Mouse (Mus musculus): ENCODE data around the gene Arl6ip1. TPM values are rescaled to one million over a fixed set of nuclear protein-coding genes. Genes with fewer than 3 reads are reported as not detected.

Arl6ip1 gene
- polyA plus RNA-seq, 1 experiment, result 120 TPM

DNA sequence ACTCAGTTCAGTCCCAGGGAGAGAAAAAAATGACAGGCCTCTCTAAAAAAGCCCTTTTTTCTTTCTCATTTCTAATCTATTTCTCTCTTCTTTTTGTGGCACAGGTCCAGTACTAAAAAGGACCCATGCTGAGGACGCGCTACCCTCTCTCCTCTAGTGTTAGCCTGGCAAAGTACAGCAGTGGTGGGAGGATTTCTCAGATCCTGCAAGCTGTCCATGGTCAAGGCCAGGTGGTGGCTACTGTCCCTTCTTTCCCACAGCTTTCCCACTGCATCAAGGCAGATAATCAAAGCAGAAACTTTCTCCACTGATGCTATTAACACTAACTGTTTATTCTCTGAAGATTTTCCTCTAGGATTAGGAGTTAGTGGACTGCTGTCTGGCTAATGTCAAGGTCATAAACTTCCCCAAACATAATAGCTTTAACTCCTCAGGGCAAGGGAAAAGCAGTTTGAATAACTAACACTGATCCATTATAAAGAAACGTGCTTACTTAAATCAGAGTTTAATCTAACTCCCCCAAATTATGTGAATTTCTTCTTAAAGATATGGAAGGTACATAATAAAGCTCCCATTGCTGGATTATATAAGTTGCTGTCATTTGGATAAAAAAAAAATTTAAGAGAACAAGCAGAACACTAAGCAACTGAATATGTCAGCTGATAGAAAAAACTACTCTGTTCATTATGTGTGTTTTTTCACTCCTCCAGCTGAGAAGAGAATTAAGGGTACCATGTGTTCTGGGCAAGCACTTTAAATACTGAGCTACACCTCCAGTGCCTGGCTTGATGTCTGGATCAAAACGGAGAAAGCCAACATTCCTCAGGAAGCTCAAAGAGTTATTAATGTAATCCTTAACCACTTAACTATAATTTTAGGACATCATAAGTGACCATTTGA lies 5.7 kb downstream of the Arl6ip1 start:
- TF ChIP-seq POLR2A (IDR thresholded peaks at IDR 0.05; ENCODE audit: insufficient read length, low read depth) (no peak), TCF3 (IDR thresholded peaks at IDR 0.05; ENCODE audit: insufficient read length, low read depth) (no peak), SRF (IDR thresholded peaks at IDR 0.05; ENCODE audit: control insufficient read depth, insufficient read length, low read depth) (no peak), USF1 (IDR thresholded peaks at IDR 0.05; ENCODE audit: low read depth) (no peak), CEBPB (IDR thresholded peaks at IDR 0.05; ENCODE audit: insufficient read depth, poor library complexity, severe bottlenecking) (no peak), E2F4 (IDR thresholded peaks at IDR 0.05; ENCODE audit: insufficient read depth) (no peak), MYOD1 (IDR thresholded peaks at IDR 0.05; ENCODE audit: control insufficient read depth in 1 of 3, insufficient read length in 2 of 3, low read depth in 2 of 3) (no peak), MAX (IDR thresholded peaks at IDR 0.05; ENCODE audit: low read depth) (no peak), POLR2AphosphoS2 (IDR thresholded peaks at IDR 0.05; ENCODE audit: insufficient read length, low read depth) (no peak), TCF12 (IDR thresholded peaks at IDR 0.05; ENCODE audit: insufficient read depth, poor library complexity, severe bottlenecking) (no peak), REST (IDR thresholded peaks at IDR 0.05; ENCODE audit: insufficient read depth, insufficient read length) (no peak), MYOG (IDR thresholded peaks at IDR 0.05; ENCODE audit: control insufficient read depth in 1 of 3, insufficient read depth in 1 of 3, insufficient read length in 2 of 3, low read depth in 2 of 3) (no peak)
- no peaks in the 10 kb centered on the region for H3K27me3 ChIP-seq (ENCODE audit: control insufficient read depth, insufficient read depth, insufficient read length)
- peaks cover 34% of the 10 kb centered on the region for H3K36me3 ChIP-seq (ENCODE audit: control insufficient read depth, insufficient read depth)
- H3K79me2 ChIP-seq (ENCODE audit: control insufficient read depth, insufficient read depth), result peaks cover 38% of the 10 kb centered on the region
- no peak overlapping the region for H3K4me3 ChIP-seq
- H3K4me2 ChIP-seq (ENCODE audit: low read depth), result no peak overlapping the region
- no peak overlapping the region for H3ac ChIP-seq (ENCODE audit: control insufficient read depth, insufficient read length)

DNA sequence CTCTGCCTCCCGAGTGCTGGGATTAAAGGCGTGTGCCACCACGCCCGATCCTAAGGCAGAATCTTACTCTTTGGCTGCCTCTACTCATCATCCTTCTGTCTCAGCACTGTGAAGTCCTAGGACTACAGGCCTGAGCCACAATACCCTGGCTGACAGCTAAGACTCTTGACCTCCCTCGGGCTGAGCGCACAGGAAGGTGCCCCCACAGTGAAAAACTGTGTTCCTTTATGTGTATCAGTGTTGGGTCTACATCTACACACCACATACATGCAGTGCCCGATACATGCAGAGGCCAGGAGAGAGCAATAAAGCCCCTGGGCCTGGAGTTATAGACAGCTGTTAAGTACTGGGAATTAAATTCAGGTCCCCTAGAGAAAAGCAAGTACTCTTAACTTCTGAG lies 7.2 kb downstream of the Arl6ip1 start:
- H3K36me3 ChIP-seq (ENCODE audit: control insufficient read depth, insufficient read depth), result peaks cover 38% of the 10 kb centered on the region
- no peak overlapping the region for H3K4me3 ChIP-seq
- H3ac ChIP-seq (ENCODE audit: control insufficient read depth, insufficient read length), result no peak overlapping the region
- TF ChIP-seq MYOD1 (IDR thresholded peaks at IDR 0.05; ENCODE audit: control insufficient read depth in 1 of 3, insufficient read length in 2 of 3, low read depth in 2 of 3), result no peak
- no peak for TF ChIP-seq POLR2AphosphoS2 (IDR thresholded peaks at IDR 0.05; ENCODE audit: insufficient read length, low read depth)
- no peak for TF ChIP-seq TCF3 (IDR thresholded peaks at IDR 0.05; ENCODE audit: insufficient read length, low read depth)
- no peak for TF ChIP-seq POLR2A (IDR thresholded peaks at IDR 0.05; ENCODE audit: insufficient read length, low read depth)
- no peak for TF ChIP-seq USF1 (IDR thresholded peaks at IDR 0.05; ENCODE audit: low read depth)
- TF ChIP-seq REST (IDR thresholded peaks at IDR 0.05; ENCODE audit: insufficient read depth, insufficient read length), result no peak
- TF ChIP-seq TCF12 (IDR thresholded peaks at IDR 0.05; ENCODE audit: insufficient read depth, poor library complexity, severe bottlenecking), result no peak
- no peak for TF ChIP-seq MAX (IDR thresholded peaks at IDR 0.05; ENCODE audit: low read depth)
- no peak for TF ChIP-seq E2F4 (IDR thresholded peaks at IDR 0.05; ENCODE audit: insufficient read depth)
- no peak for TF ChIP-seq SRF (IDR thresholded peaks at IDR 0.05; ENCODE audit: control insufficient read depth, insufficient read length, low read depth)
- H3K4me2 ChIP-seq (ENCODE audit: low read depth), result no peak overlapping the region
- no peaks in the 10 kb centered on the region for H3K27me3 ChIP-seq (ENCODE audit: control insufficient read depth, insufficient read depth, insufficient read length)
- H3K79me2 ChIP-seq (ENCODE audit: control insufficient read depth, insufficient read depth), result peaks cover 23% of the 10 kb centered on the region

DNA sequence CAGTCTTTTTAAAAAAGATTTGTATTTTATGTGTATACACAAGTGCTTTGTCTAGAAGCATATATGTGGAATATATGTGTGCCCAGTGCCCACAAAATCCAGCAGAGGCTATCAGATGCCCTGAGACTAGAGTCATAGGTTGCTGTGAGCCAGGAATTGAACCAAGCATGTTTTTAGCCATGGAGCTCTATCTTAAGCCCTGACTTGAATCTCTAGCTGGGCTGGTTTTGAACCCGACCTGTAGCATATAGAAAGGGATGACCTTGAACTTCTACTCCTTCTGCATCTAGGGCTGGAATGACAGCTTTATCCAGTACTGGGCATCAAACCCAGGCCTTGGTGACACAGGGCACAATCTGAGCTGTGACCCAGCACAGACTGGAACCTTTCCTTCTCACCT lies 8.8 kb downstream of the Arl6ip1 start:
- Histone ChIP-seq H3K4me2 (ENCODE audit: low read depth) (no peak overlapping the region), H3K4me3 (no peak overlapping the region), H3ac (ENCODE audit: control insufficient read depth, insufficient read length) (no peak overlapping the region), H3K27me3 (ENCODE audit: control insufficient read depth, insufficient read depth, insufficient read length) (no peaks in the 10 kb centered on the region), H3K36me3 (ENCODE audit: control insufficient read depth, insufficient read depth) (peaks cover 38% of the 10 kb centered on the region), H3K79me2 (ENCODE audit: control insufficient read depth, insufficient read depth) (peaks cover 14% of the 10 kb centered on the region)
- no peak for TF ChIP-seq E2F4 (IDR thresholded peaks at IDR 0.05; ENCODE audit: insufficient read depth)
- TF ChIP-seq SRF (IDR thresholded peaks at IDR 0.05; ENCODE audit: control insufficient read depth, insufficient read length, low read depth), result no peak
- TF ChIP-seq MYOD1 (IDR thresholded peaks at IDR 0.05; ENCODE audit: control insufficient read depth in 1 of 3, insufficient read length in 2 of 3, low read depth in 2 of 3), result no peak
- no peak for TF ChIP-seq MYOG (IDR thresholded peaks at IDR 0.05; ENCODE audit: control insufficient read depth in 1 of 3, insufficient read depth in 1 of 3, insufficient read length in 2 of 3, low read depth in 2 of 3)
- no peak for TF ChIP-seq POLR2A (IDR thresholded peaks at IDR 0.05; ENCODE audit: insufficient read length, low read depth)
- TF ChIP-seq POLR2AphosphoS2 (IDR thresholded peaks at IDR 0.05; ENCODE audit: insufficient read length, low read depth), result no peak
- TF ChIP-seq REST (IDR thresholded peaks at IDR 0.05; ENCODE audit: insufficient read depth, insufficient read length), result no peak
- no peak for TF ChIP-seq TCF12 (IDR thresholded peaks at IDR 0.05; ENCODE audit: insufficient read depth, poor library complexity, severe bottlenecking)

DNA sequence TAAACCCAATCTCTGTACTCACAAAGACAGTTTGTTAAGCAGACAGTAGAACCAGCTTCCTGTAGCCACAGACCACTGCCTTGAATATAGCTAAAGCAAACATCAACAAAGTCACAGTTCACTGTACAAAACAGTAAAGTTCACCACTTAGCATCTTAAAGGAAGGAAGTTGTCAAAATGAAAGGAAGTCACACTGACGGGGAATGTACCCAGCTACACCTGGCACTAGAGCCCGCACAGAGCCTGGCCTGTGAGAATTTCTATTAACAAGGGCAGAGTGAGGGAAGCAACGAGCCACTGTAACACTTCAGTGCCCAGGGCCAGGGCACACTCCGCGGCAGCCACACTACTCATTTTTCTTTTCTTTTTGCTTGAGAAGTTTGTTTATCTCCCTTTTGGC lies 9.5 kb downstream of the Arl6ip1 start:
- Histone ChIP-seq H3K27me3 (ENCODE audit: control insufficient read depth, insufficient read depth, insufficient read length) (no peaks in the 10 kb centered on the region), H3K4me2 (ENCODE audit: low read depth) (no peak overlapping the region), H3K4me3 (no peak overlapping the region), H3K36me3 (ENCODE audit: control insufficient read depth, insufficient read depth) (peaks cover 40% of the 10 kb centered on the region), H3K79me2 (ENCODE audit: control insufficient read depth, insufficient read depth) (peaks cover 21% of the 10 kb centered on the region), H3ac (ENCODE audit: control insufficient read depth, insufficient read length) (no peak overlapping the region)
- no peak for TF ChIP-seq MYOG (IDR thresholded peaks at IDR 0.05; ENCODE audit: control insufficient read depth in 1 of 3, insufficient read depth in 1 of 3, insufficient read length in 2 of 3, low read depth in 2 of 3)
- TF ChIP-seq MAX (IDR thresholded peaks at IDR 0.05; ENCODE audit: low read depth), result no peak
- TF ChIP-seq POLR2AphosphoS2 (IDR thresholded peaks at IDR 0.05; ENCODE audit: insufficient read length, low read depth), result peak; percentile 13
- no peak for TF ChIP-seq TCF12 (IDR thresholded peaks at IDR 0.05; ENCODE audit: insufficient read depth, poor library complexity, severe bottlenecking)

DNA sequence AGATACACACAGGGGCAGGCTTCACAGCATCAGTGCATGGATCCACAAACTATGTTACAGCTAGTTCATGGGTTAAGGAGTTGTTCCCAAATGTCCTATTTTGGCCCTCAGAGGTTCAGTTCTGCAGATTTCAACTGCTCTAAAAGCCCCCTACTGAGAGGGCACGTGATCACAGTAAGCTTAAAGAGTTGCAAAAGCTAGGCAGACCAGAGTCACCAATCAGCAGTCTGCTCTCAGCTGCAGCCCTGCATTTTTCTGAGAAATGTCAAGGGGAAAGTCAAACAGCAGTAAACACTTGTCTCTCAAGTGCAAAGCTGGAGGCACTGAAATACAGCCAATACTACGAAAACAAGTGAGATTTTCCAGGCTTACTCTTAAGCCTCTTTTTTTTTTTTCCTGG lies 10.3 kb downstream of the Arl6ip1 start:
- Histone ChIP-seq H3K36me3 (ENCODE audit: control insufficient read depth, insufficient read depth) (peaks cover 44% of the 10 kb centered on the region), H3K79me2 (ENCODE audit: control insufficient read depth, insufficient read depth) (peaks cover 25% of the 10 kb centered on the region), H3K4me3 (no peak overlapping the region), H3K27me3 (ENCODE audit: control insufficient read depth, insufficient read depth, insufficient read length) (no peaks in the 10 kb centered on the region), H3K4me2 (ENCODE audit: low read depth) (no peak overlapping the region), H3ac (ENCODE audit: control insufficient read depth, insufficient read length) (no peak overlapping the region)
- TF ChIP-seq SRF (IDR thresholded peaks at IDR 0.05; ENCODE audit: control insufficient read depth, insufficient read length, low read depth) (no peak), E2F4 (IDR thresholded peaks at IDR 0.05; ENCODE audit: insufficient read depth) (no peak), POLR2AphosphoS2 (IDR thresholded peaks at IDR 0.05; ENCODE audit: insufficient read length, low read depth) (no peak), MYOD1 (IDR thresholded peaks at IDR 0.05; ENCODE audit: control insufficient read depth in 1 of 3, insufficient read length in 2 of 3, low read depth in 2 of 3) (no peak)

All from myocyte (in vitro differentiated cells).